Mouse (Mus musculus): Measurements from ENCODE around the gene Zfp385b.

- no peak for TF ChIP-seq CTCF (IDR thresholded peaks at IDR 0.05; ENCODE audit: low read depth, low read length)
- TF ChIP-seq POLR2A (IDR thresholded peaks at IDR 0.05; ENCODE audit: extremely low read depth, insufficient read depth, low read length), result no peak
Measured at GRCm38 (mm10) chr2:77541681-77542080, 277.8 kb downstream of the Zfp385b start.
